Mouse (Mus musculus): ENCODE measurements around the gene Flrt3. TPM values are rescaled to one million over a fixed set of nuclear protein-coding genes. Genes with fewer than 3 reads are reported as not detected.

Gene Flrt3
- 0.45 and 0.63 TPM in 2 replicates for polyA plus RNA-seq (2015; fragmentation: Nextera tagmentation; extraction: Ambion mirVana)

- Histone ChIP-seq H3K27me3 (peaks cover 12% of the 10 kb centered on the region), H3K9ac (no peak within 1 kb of the TSS), H3K4me1 (replicated peaks) (no peaks in the 10 kb centered on the region), H3K4me3 (replicated peaks) (peak within 1 kb of the TSS; percentile 41), H3K9me3 (replicated peaks) (no peaks in the 10 kb centered on the region), H3K36me3 (replicated peaks) (no peaks in the 10 kb centered on the region), H3K27ac (replicated peaks) (no peak within 1 kb of the TSS), H3K4me2 (peak within 1 kb of the TSS; percentile 62)
- 1% methylated on average over 26 of the region's 26 CpGs for WGBS (ENCODE audit: insufficient replicate concordance)
- peak; percentile 90 for ATAC-seq (ENCODE audit: insufficient read depth)
These were observed at the start of gene Flrt3 for GRCm38 (mm10) chr2:140670963-140671702. Gene Flrt3 (minus strand): TSS chr2:140671469.

DNA sequence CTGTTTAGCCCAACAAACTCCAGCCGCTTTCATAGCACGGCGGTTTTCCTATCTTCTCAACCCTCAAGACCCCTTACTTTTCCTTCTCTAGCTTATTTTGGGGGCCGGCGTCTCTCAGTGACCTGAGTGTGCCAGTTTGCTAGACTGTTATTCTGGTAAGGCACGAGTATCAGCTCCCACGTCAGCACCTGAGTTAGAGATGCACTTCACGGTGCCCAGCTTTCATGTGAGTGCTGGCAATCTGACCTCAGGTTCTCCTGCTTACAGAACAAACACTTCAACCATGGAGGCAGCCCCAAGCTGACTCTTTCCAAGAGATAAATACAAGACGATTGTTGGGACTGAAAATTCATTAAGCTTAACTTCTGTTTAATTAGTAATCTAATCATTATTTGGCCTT lies 46.1 kb upstream of the Flrt3 start:
- ATAC-seq (ENCODE audit: insufficient read depth): no peak

GRCm38 (mm10) chr2:140715822-140716221 lies 44.6 kb upstream of the Flrt3 start:
- no peaks in the 10 kb centered on the region for H3K36me3 ChIP-seq (replicated peaks)
- ATAC-seq (ENCODE audit: insufficient read depth): no peak
- no peaks in the 10 kb centered on the region for H3K4me1 ChIP-seq (replicated peaks)
- H3K27me3 ChIP-seq: no peaks in the 10 kb centered on the region
- 45% methylated on average over 4 of the region's 4 CpGs for WGBS (ENCODE audit: insufficient replicate concordance)
- H3K9me3 ChIP-seq (replicated peaks): no peaks in the 10 kb centered on the region
- H3K27ac ChIP-seq (replicated peaks): no peak overlapping the region
- H3K4me2 ChIP-seq: no peak overlapping the region
- H3K4me3 ChIP-seq (replicated peaks): no peak overlapping the region
- no peak overlapping the region for H3K9ac ChIP-seq

More for the DNA sequence above, 46.1 kb upstream of the Flrt3 start:
- H3K36me3 ChIP-seq (replicated peaks): no peaks in the 10 kb centered on the region
- no peaks in the 10 kb centered on the region for H3K4me1 ChIP-seq (replicated peaks)
- H3K4me2 ChIP-seq: no peak overlapping the region
- H3K4me3 ChIP-seq (replicated peaks): no peak overlapping the region
- H3K9ac ChIP-seq: no peak overlapping the region
- no peaks in the 10 kb centered on the region for H3K9me3 ChIP-seq (replicated peaks)
- 69% methylated on average over 9 of the region's 9 CpGs for WGBS (ENCODE audit: insufficient replicate concordance)
- H3K27me3 ChIP-seq: no peaks in the 10 kb centered on the region
- H3K27ac ChIP-seq (replicated peaks): no peak overlapping the region

- H3K9ac ChIP-seq: no peak overlapping the region
- H3K9me3 ChIP-seq (replicated peaks): no peaks in the 10 kb centered on the region
- H3K4me3 ChIP-seq (replicated peaks): no peak overlapping the region
- 51% methylated on average over 5 of the region's 5 CpGs for WGBS (ENCODE audit: insufficient replicate concordance)
- no peak overlapping the region for H3K27ac ChIP-seq (replicated peaks)
- ATAC-seq (ENCODE audit: insufficient read depth): no peak
- H3K36me3 ChIP-seq (replicated peaks): no peaks in the 10 kb centered on the region
- no peaks in the 10 kb centered on the region for H3K27me3 ChIP-seq
- no peak overlapping the region for H3K4me2 ChIP-seq
- H3K4me1 ChIP-seq (replicated peaks): no peaks in the 10 kb centered on the region
These were observed 36.3 kb upstream of the Flrt3 start for GRCm38 (mm10) chr2:140707550-140707949.

DNA sequence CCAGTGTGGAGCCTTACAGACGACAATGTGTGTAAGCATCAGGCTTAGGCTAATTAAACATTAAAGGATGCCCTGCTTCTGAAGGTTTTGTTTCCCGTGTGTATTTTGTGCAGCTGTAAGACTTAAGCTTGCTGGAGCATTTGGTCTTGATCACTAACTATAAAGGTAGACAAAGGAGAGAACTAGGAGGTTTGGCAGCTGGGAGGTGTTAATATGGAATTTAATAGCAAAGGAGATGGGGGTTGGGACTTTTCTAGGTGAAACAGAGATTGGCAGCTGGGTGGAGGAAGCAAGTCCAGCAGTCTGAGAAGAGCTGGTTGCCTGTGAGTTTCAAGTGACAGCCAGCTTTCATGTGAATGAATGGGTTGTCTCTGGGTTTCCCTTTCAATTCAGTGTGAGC lies 34.0 kb upstream of the Flrt3 start:
- Histone ChIP-seq H3K4me1 (replicated peaks) (no peaks in the 10 kb centered on the region), H3K4me2 (no peak overlapping the region), H3K27me3 (no peaks in the 10 kb centered on the region), H3K36me3 (replicated peaks) (no peaks in the 10 kb centered on the region), H3K9me3 (replicated peaks) (no peaks in the 10 kb centered on the region), H3K27ac (replicated peaks) (no peak overlapping the region), H3K9ac (no peak overlapping the region), H3K4me3 (replicated peaks) (no peak overlapping the region)
- ATAC-seq (ENCODE audit: insufficient read depth): no peak
- 38% methylated on average over 2 of the region's 2 CpGs for WGBS (ENCODE audit: insufficient replicate concordance)

DNA sequence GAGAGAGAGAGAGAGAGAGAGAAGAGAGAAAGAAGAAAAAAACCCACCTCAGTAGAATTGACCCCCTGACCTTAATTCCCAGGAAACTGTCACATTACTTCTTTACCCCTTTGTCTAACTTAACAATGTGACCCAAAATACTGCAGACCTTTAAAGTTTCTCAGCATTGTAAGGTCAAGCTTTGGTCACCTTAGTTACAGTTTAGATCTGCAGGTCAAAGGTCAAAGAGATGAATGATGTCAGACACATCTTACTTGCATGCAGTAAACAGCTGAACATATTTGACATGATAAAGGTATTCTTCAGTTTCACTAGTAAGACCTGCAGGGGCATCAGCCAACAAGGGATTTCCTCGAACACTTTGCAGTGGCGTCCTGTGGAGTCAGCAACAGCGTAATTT lies 32.9 kb upstream of the Flrt3 start:
- no peak overlapping the region for H3K9ac ChIP-seq
- H3K36me3 ChIP-seq (replicated peaks): no peaks in the 10 kb centered on the region
- no peak overlapping the region for H3K4me2 ChIP-seq
- no peaks in the 10 kb centered on the region for H3K4me1 ChIP-seq (replicated peaks)
- no peak overlapping the region for H3K27ac ChIP-seq (replicated peaks)
- WGBS (ENCODE audit: insufficient replicate concordance): 29% methylated on average over 3 of the region's 3 CpGs
- no peaks in the 10 kb centered on the region for H3K9me3 ChIP-seq (replicated peaks)
- H3K27me3 ChIP-seq: no peaks in the 10 kb centered on the region
- no peak overlapping the region for H3K4me3 ChIP-seq (replicated peaks)
- no peak for ATAC-seq (ENCODE audit: insufficient read depth)

GRCm38 (mm10) chr2:140703377-140703776 lies 32.1 kb upstream of the Flrt3 start:
- Histone ChIP-seq H3K9ac (no peak overlapping the region), H3K4me3 (replicated peaks) (no peak overlapping the region), H3K27me3 (no peaks in the 10 kb centered on the region), H3K4me2 (no peak overlapping the region), H3K36me3 (replicated peaks) (no peaks in the 10 kb centered on the region), H3K4me1 (replicated peaks) (no peaks in the 10 kb centered on the region), H3K9me3 (replicated peaks) (no peaks in the 10 kb centered on the region), H3K27ac (replicated peaks) (no peak overlapping the region)
- WGBS (ENCODE audit: insufficient replicate concordance): 51% methylated on average over 4 of the region's 4 CpGs
- no peak for ATAC-seq (ENCODE audit: insufficient read depth)

DNA sequence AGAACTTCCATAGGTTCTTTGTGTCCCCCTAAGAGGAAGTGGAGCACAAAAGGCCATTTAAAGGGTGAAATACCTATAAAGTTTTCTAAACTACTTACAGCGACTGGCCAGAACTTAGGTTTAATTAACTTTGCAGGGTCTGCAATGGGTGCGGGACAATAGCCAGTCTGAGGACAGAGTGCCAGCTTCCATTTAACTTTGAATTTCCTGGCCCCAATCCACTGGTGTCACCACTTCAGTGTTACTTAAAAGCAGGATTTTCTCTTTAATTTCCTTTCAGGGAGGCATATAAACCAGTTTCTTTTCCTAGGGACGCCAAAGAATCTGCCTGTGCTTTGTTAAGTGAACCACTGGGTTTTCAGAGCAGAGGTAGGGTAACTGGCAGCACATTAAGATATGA lies 27.3 kb upstream of the Flrt3 start:
- Histone ChIP-seq H3K4me1 (replicated peaks) (no peaks in the 10 kb centered on the region), H3K27me3 (no peaks in the 10 kb centered on the region), H3K9ac (no peak overlapping the region), H3K36me3 (replicated peaks) (no peaks in the 10 kb centered on the region), H3K4me3 (replicated peaks) (no peak overlapping the region), H3K9me3 (replicated peaks) (no peaks in the 10 kb centered on the region), H3K27ac (replicated peaks) (no peak overlapping the region), H3K4me2 (no peak overlapping the region)
- 53% methylated on average over 3 of the region's 3 CpGs for WGBS (ENCODE audit: insufficient replicate concordance)
- no peak for ATAC-seq (ENCODE audit: insufficient read depth)

- no peak overlapping the region for H3K27ac ChIP-seq (replicated peaks)
- no peaks in the 10 kb centered on the region for H3K4me1 ChIP-seq (replicated peaks)
- no peaks in the 10 kb centered on the region for H3K36me3 ChIP-seq (replicated peaks)
- no peak overlapping the region for H3K4me3 ChIP-seq (replicated peaks)
- 63% methylated on average over 5 of the region's 5 CpGs for WGBS (ENCODE audit: insufficient replicate concordance)
- H3K27me3 ChIP-seq: no peaks in the 10 kb centered on the region
- H3K4me2 ChIP-seq: no peak overlapping the region
- no peak for ATAC-seq (ENCODE audit: insufficient read depth)
- H3K9ac ChIP-seq: no peak overlapping the region
- no peaks in the 10 kb centered on the region for H3K9me3 ChIP-seq (replicated peaks)
These were observed 22.6 kb upstream of the Flrt3 start for GRCm38 (mm10) chr2:140693845-140694244.

GRCm38 (mm10) chr2:140692461-140692860 lies 21.2 kb upstream of the Flrt3 start:
- Histone ChIP-seq H3K27ac (replicated peaks) (no peak overlapping the region), H3K9me3 (replicated peaks) (no peaks in the 10 kb centered on the region), H3K36me3 (replicated peaks) (no peaks in the 10 kb centered on the region), H3K4me1 (replicated peaks) (no peaks in the 10 kb centered on the region), H3K27me3 (no peaks in the 10 kb centered on the region), H3K4me2 (no peak overlapping the region), H3K4me3 (replicated peaks) (no peak overlapping the region), H3K9ac (no peak overlapping the region)
- ATAC-seq (ENCODE audit: insufficient read depth): no peak
- WGBS (ENCODE audit: insufficient replicate concordance): 41% methylated on average over 4 of the region's 4 CpGs

GRCm38 (mm10) chr2:140691403-140691802 lies 20.1 kb upstream of the Flrt3 start:
- Histone ChIP-seq H3K27ac (replicated peaks) (no peak overlapping the region), H3K36me3 (replicated peaks) (no peaks in the 10 kb centered on the region), H3K4me1 (replicated peaks) (no peaks in the 10 kb centered on the region), H3K9ac (no peak overlapping the region), H3K4me3 (replicated peaks) (no peak overlapping the region), H3K9me3 (replicated peaks) (no peaks in the 10 kb centered on the region), H3K27me3 (no peaks in the 10 kb centered on the region), H3K4me2 (no peak overlapping the region)
- no peak for ATAC-seq (ENCODE audit: insufficient read depth)
- 31% methylated on average over 1 of the region's 1 CpGs for WGBS (ENCODE audit: insufficient replicate concordance)

DNA sequence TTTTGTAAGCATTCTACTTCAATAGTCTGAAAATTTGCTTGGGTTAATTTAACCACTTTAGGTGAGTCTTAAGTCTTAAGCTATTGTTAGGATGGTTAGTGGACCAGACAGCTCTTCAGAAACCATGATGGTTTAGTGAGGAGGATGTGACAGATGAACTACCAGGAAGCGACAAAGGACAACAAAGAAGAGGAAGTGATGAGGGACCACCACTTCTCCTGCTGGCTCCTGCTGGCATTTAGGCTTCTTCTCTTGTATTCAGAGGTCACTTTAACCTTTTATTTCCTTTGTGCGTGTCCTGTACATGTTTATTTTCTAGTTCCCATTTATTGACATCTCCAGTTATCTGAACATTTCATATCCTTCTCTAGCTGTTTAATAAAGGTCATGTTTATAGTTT lies 19.6 kb upstream of the Flrt3 start:
- ATAC-seq (ENCODE audit: insufficient read depth): no peak
- WGBS (ENCODE audit: insufficient replicate concordance): 59% methylated on average over 2 of the region's 2 CpGs
- Histone ChIP-seq H3K27ac (replicated peaks) (no peak overlapping the region), H3K9ac (no peak overlapping the region), H3K27me3 (no peaks in the 10 kb centered on the region), H3K36me3 (replicated peaks) (no peaks in the 10 kb centered on the region), H3K4me2 (no peak overlapping the region), H3K9me3 (replicated peaks) (no peaks in the 10 kb centered on the region), H3K4me3 (replicated peaks) (no peak overlapping the region), H3K4me1 (replicated peaks) (no peaks in the 10 kb centered on the region)
